Mouse (Mus musculus) myocyte (in vitro differentiated cells): ENCODE measurements around the gene Uevld.

Source experiments
- CEBPB ChIP-seq: IDR thresholded peaks from 2 replicates; pipeline ENCODE4 v1.6.1; 2011; ENCODE audit warnings: mild to moderate bottlenecking, moderate library complexity; ENCODE audit not compliant: poor library complexity, insufficient read depth, severe bottlenecking
- E2F4 ChIP-seq: IDR thresholded peaks from one replicate; pipeline ENCODE4 v1.6.1; 2011; ENCODE audit warnings: mild to moderate bottlenecking, control low read depth, moderate library complexity; ENCODE audit not compliant: insufficient read depth
- MAX ChIP-seq: IDR thresholded peaks from one replicate; pipeline ENCODE4 v1.6.1; 2011; ENCODE audit warnings: low read depth, mild to moderate bottlenecking, control low read depth
- MYOD1 ChIP-seq, 3 experiments: IDR thresholded peaks; one replicate each; pipeline ENCODE4 v1.6.1; 2011; ENCODE audit warnings: control low read depth in 2 of 3, low read depth in 2 of 3, mild to moderate bottlenecking in 2 of 3, moderate library complexity in 1 of 3; ENCODE audit not compliant: insufficient read length in 2 of 3, control insufficient read depth in 1 of 3
- MYOG ChIP-seq, 3 experiments: IDR thresholded peaks; one replicate each; pipeline ENCODE4 v1.6.1; 2011; ENCODE audit warnings: control low read depth in 2 of 3, low read depth in 2 of 3, mild to moderate bottlenecking in 2 of 3; ENCODE audit not compliant: insufficient read length in 2 of 3, control insufficient read depth in 1 of 3, insufficient read depth in 1 of 3
- POLR2A ChIP-seq: IDR thresholded peaks from one replicate; pipeline ENCODE4 v1.6.1; 2011; ENCODE audit warnings: low read depth, mild to moderate bottlenecking, control low read depth, moderate library complexity; ENCODE audit not compliant: insufficient read length
- POLR2AphosphoS2 ChIP-seq: IDR thresholded peaks from one replicate; pipeline ENCODE4 v1.6.1; 2011; ENCODE audit warnings: low read depth, control low read depth; ENCODE audit not compliant: insufficient read length
- REST ChIP-seq: IDR thresholded peaks from one replicate; pipeline ENCODE4 v1.6.1; 2011; ENCODE audit warnings: mild to moderate bottlenecking, control low read depth, moderate library complexity; ENCODE audit not compliant: insufficient read depth, insufficient read length
- SRF ChIP-seq: IDR thresholded peaks from one replicate; pipeline ENCODE4 v1.6.1; 2011; ENCODE audit warnings: low read depth; ENCODE audit not compliant: control insufficient read depth, insufficient read length
- TCF12 ChIP-seq: IDR thresholded peaks from one replicate; pipeline ENCODE4 v1.6.1; 2011; ENCODE audit warnings: mild to moderate bottlenecking, control low read depth; ENCODE audit not compliant: poor library complexity, insufficient read depth, severe bottlenecking
- TCF3 ChIP-seq: IDR thresholded peaks from one replicate; pipeline ENCODE4 v1.6.1; 2011; ENCODE audit warnings: low read depth, control low read depth; ENCODE audit not compliant: insufficient read length
- USF1 ChIP-seq: IDR thresholded peaks from one replicate; pipeline ENCODE4 v1.6.1; 2011; ENCODE audit warnings: low read depth, mild to moderate bottlenecking, control low read depth, moderate library complexity

DNA sequence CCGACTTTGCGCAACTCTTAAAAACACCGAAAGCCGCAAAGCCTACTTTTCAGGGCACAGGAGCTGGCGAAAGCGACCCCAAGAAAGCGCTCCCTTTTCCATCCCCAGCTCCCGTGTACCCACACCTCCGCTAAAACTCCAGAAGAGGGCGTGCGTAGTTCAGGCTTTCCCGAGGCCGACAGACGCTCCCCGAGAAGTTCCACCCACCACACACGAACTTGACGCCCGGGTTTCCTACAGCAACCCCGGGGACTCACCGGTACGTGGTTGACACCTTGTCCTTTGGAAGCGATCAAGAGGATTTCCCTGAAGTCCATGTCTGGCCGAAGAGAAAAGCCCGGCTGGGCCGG, 49.5 kb upstream of the Uevld start:
- TF ChIP-seq MYOD1 (IDR thresholded peaks at IDR 0.05; ENCODE audit: control insufficient read depth in 1 of 3, insufficient read length in 2 of 3, low read depth in 2 of 3) (no peak), USF1 (no peak), TCF12 (no peak), MAX (no peak), REST (no peak), POLR2A (no peak), POLR2AphosphoS2 (no peak), SRF (no peak), MYOG (IDR thresholded peaks at IDR 0.05; ENCODE audit: control insufficient read depth in 1 of 3, insufficient read depth in 1 of 3, insufficient read length in 2 of 3, low read depth in 2 of 3) (peak in 1 of 3 experiments; percentile 13), CEBPB (no peak), E2F4 (no peak), TCF3 (no peak)
